Mouse (Mus musculus): ENCODE results near the gene Fkbp4.

The Fkbp4 gene

GRCm38 (mm10) chr6:128436356-128437005 is 2.0 kb downstream of the Fkbp4 start:
- DNase-seq (ENCODE audit: low spot score) = no peak

GRCm38 (mm10) chr6:128435474-128435873 is 3.0 kb downstream of the Fkbp4 start:
- DNase-seq (ENCODE audit: low spot score) = peak; percentile 48

GRCm38 (mm10) chr6:128433566-128433965 is 4.9 kb downstream of the Fkbp4 start:
- DNase-seq (ENCODE audit: low spot score) = no peak

- no peak for DNase-seq (ENCODE audit: low spot score)
These were observed 6.0 kb downstream of the Fkbp4 start for GRCm38 (mm10) chr6:128432356-128432915.

- DNase-seq (ENCODE audit: low spot score) = no peak
These were observed 8.7 kb downstream of the Fkbp4 start for GRCm38 (mm10) chr6:128429826-128430225.

- DNase-seq (ENCODE audit: low spot score) = no peak
These were observed 9.2 kb downstream of the Fkbp4 start for GRCm38 (mm10) chr6:128429300-128429699.

GRCm38 (mm10) chr6:128427571-128427970 is 10.9 kb downstream of the Fkbp4 start:
- no peak for DNase-seq (ENCODE audit: low spot score)

GRCm38 (mm10) chr6:128425046-128425445 is 13.4 kb downstream of the Fkbp4 start:
- DNase-seq (ENCODE audit: low spot score) = no peak

- peak; percentile 93 for DNase-seq (ENCODE audit: low spot score)
These were observed 14.0 kb downstream of the Fkbp4 start, which contains the start of gene Itfg2 for GRCm38 (mm10) chr6:128424269-128425019. Itfg2 (minus strand) TSS chr6:128424931.

GRCm38 (mm10) chr6:128423496-128424268 is 14.8 kb downstream of the Fkbp4 start:
- no peak for DNase-seq (ENCODE audit: low spot score)

GRCm38 (mm10) chr6:128421480-128421879 is 17.0 kb downstream of the Fkbp4 start:
- no peak for DNase-seq (ENCODE audit: low spot score)

GRCm38 (mm10) chr6:128421036-128421435 is 17.4 kb downstream of the Fkbp4 start:
- no peak for DNase-seq (ENCODE audit: low spot score)

GRCm38 (mm10) chr6:128418076-128418475 is 20.4 kb downstream of the Fkbp4 start:
- DNase-seq (ENCODE audit: low spot score) = no peak

GRCm38 (mm10) chr6:128416169-128416568 is 22.3 kb downstream of the Fkbp4 start:
- no peak for DNase-seq (ENCODE audit: low spot score)

- peak; percentile 79 for DNase-seq (ENCODE audit: low spot score)
These were observed 27.4 kb downstream of the Fkbp4 start for GRCm38 (mm10) chr6:128411115-128411514.

GRCm38 (mm10) chr6:128410305-128410704 is 28.2 kb downstream of the Fkbp4 start:
- DNase-seq (ENCODE audit: low spot score) = no peak

GRCm38 (mm10) chr6:128408544-128409125 is 29.8 kb downstream of the Fkbp4 start:
- DNase-seq (ENCODE audit: low spot score) = no peak

- no peak for DNase-seq (ENCODE audit: low spot score)
These were observed 33.8 kb downstream of the Fkbp4 start for GRCm38 (mm10) chr6:128404708-128405107.

- no peak for DNase-seq (ENCODE audit: low spot score)
These were observed 38.9 kb downstream of the Fkbp4 start for GRCm38 (mm10) chr6:128399421-128400185.

- no peak for DNase-seq (ENCODE audit: low spot score)
These were observed 39.5 kb downstream of the Fkbp4 start, which contains the start of gene Nrip2 for GRCm38 (mm10) chr6:128398996-128399395. Nrip2 (plus strand) TSS chr6:128399296.

All from urinary bladder, postnatal 25 days (tissue).